ENCODE assay signal across 17 mouse cellular contexts in genomic region chr14:21545529-21545928, GRCm38 (mm10).
A peak's percentile ranks its signal among the peaks of the same experiment; 100 is the strongest.
DNase-seq lines count a peak whose midpoint lies in the region; ATAC-seq and TF ChIP-seq lines count a peak whose summit lies in the region.
"Had no signal": no experiment of that assay in that cellular context is flagged by ENCODE, and none has a peak within 500 bp of the region (broad histone marks: within the 10 kb centered on the region; RNA-seq: fewer than 3 reads in every experiment).

No protein-coding gene starts in this region.

- H3K9me3 ChIP-seq in forebrain, embryonic 11.5 days (ENCODE audit: control insufficient read depth, low read length): no peaks in the 10 kb centered on the region; the same call in 1 of the 2 replicates
- no peaks in the 10 kb centered on the region for H3K9me3 ChIP-seq in forebrain, postnatal 0 days (ENCODE audit: low read length)
- H3K9me3 ChIP-seq in forebrain, embryonic 14.5 days (replicated peaks; ENCODE audit: control insufficient read depth, low read length): no peaks in the 10 kb centered on the region
- H3K9me3 ChIP-seq in midbrain, embryonic 11.5 days (ENCODE audit: control insufficient read depth, low read length): peaks cover 3% of the 10 kb centered on the region; the same call in 1 of the 2 replicates

- H3K36me3 ChIP-seq in forebrain, embryonic 11.5 days (ENCODE audit: control insufficient read depth, insufficient read depth, low read length): peaks cover 3% of the 10 kb centered on the region; the same call in 1 of the 2 replicates
- H3K36me3 ChIP-seq in forebrain, postnatal 0 days (ENCODE audit: insufficient read depth): peaks cover 5% of the 10 kb centered on the region; the same call in 1 of the 2 replicates
- H3K36me3 ChIP-seq in forebrain, embryonic 14.5 days (ENCODE audit: control insufficient read depth, insufficient read depth, low read length): peaks cover 8% of the 10 kb centered on the region
- 0 out of 2 replicates have a peak, but pooled peaks cover 2% of the 10 kb centered on the region for H3K36me3 ChIP-seq in midbrain, embryonic 11.5 days (ENCODE audit: control insufficient read depth, insufficient read depth, low read length)

- H3K27me3 ChIP-seq in forebrain, embryonic 11.5 days (ENCODE audit: control insufficient read depth, insufficient read depth, low read length): no peaks in the 10 kb centered on the region
- no peaks in the 10 kb centered on the region for H3K27me3 ChIP-seq in forebrain, postnatal 0 days (ENCODE audit: insufficient read depth, low read length)
- no peaks in the 10 kb centered on the region for H3K27me3 ChIP-seq in forebrain, embryonic 14.5 days (replicated peaks; ENCODE audit: control insufficient read depth, insufficient read depth, low read length)
- H3K27me3 ChIP-seq in midbrain, embryonic 11.5 days (ENCODE audit: control insufficient read depth, insufficient read depth, low read length): no peaks in the 10 kb centered on the region
- H3K27me3 ChIP-seq: kidney, embryonic 15.5 days had no signal

- H3K4me1 ChIP-seq in forebrain, embryonic 11.5 days (replicated peaks; ENCODE audit: control insufficient read depth, insufficient read depth, low read length): peaks cover 17% of the 10 kb centered on the region
- peaks cover 11% of the 10 kb centered on the region; the same call in 1 of the 2 replicates for H3K4me1 ChIP-seq in forebrain, postnatal 0 days (ENCODE audit: insufficient read depth)
- H3K4me1 ChIP-seq in forebrain, embryonic 14.5 days (ENCODE audit: control insufficient read depth, insufficient read depth, low read length): peaks cover 41% of the 10 kb centered on the region
- peaks cover 32% of the 10 kb centered on the region for H3K4me1 ChIP-seq in midbrain, embryonic 11.5 days (ENCODE audit: control insufficient read depth, insufficient read depth, low read length)

- peak overlapping the region; percentile 9; the same call in 1 of the 2 replicates for H3K27ac ChIP-seq in forebrain, embryonic 11.5 days (ENCODE audit: low read depth, low read length)
- no peak overlapping the region for H3K27ac ChIP-seq in forebrain, postnatal 0 days (ENCODE audit: low read depth, low read length)
- peak overlapping the region; percentile 40; the same call in 1 of the 2 replicates for H3K27ac ChIP-seq in forebrain, embryonic 14.5 days (ENCODE audit: low read depth, low read length)
- peak overlapping the region; percentile 8; the same call in 1 of the 2 replicates for H3K27ac ChIP-seq in midbrain, embryonic 11.5 days (ENCODE audit: low read depth, low read length)
- H3K27ac ChIP-seq: kidney, embryonic 15.5 days; liver, embryonic 14.5 days had no signal

- TF ChIP-seq CTCF in forebrain, postnatal 0 days (IDR thresholded peaks at IDR 0.05; ENCODE audit: low read depth): no peak

- WGBS in forebrain, embryonic 11.5 days: 78% methylated on average over 4 of the region's 4 CpGs
- 58% methylated on average over 4 of the region's 4 CpGs for WGBS in forebrain, postnatal 0 days
- 59% methylated on average over 4 of the region's 4 CpGs for WGBS in forebrain, embryonic 14.5 days
- 78% methylated on average over 4 of the region's 4 CpGs for WGBS in midbrain, embryonic 11.5 days

- no peak overlapping the region for H3K9ac ChIP-seq in forebrain, embryonic 11.5 days (ENCODE audit: low read length)
- no peak overlapping the region for H3K9ac ChIP-seq in forebrain, postnatal 0 days
- no peak overlapping the region for H3K9ac ChIP-seq in forebrain, embryonic 14.5 days (ENCODE audit: low read length)
- no peak overlapping the region for H3K9ac ChIP-seq in midbrain, embryonic 11.5 days (ENCODE audit: low read length)
- H3K9ac ChIP-seq: kidney, embryonic 15.5 days; liver, embryonic 14.5 days had no signal

- H3K4me3 ChIP-seq in forebrain, embryonic 11.5 days (ENCODE audit: low read depth, low read length): no peak overlapping the region
- no peak overlapping the region for H3K4me3 ChIP-seq in forebrain, postnatal 0 days (ENCODE audit: low read depth, low read length)
- H3K4me3 ChIP-seq in forebrain, embryonic 14.5 days (ENCODE audit: low read depth, low read length): no peak overlapping the region
- H3K4me3 ChIP-seq in midbrain, embryonic 11.5 days (ENCODE audit: low read depth, low read length): no peak overlapping the region
- H3K4me3 ChIP-seq: kidney, embryonic 15.5 days had no signal

- ATAC-seq in forebrain, embryonic 11.5 days (replicated peaks; ENCODE audit: low FRiP score): no peak
- no peak for ATAC-seq in forebrain, postnatal 0 days
- ATAC-seq in forebrain, embryonic 14.5 days: no peak
- ATAC-seq in midbrain, embryonic 11.5 days (ENCODE audit: low FRiP score): no peak
- no peak for ATAC-seq in inflammation-experienced regulatory T-cells, adult 6 months

- no peak overlapping the region for H3K4me2 ChIP-seq in forebrain, embryonic 11.5 days (ENCODE audit: low read depth, low read length, severe bottlenecking)
- no peak overlapping the region for H3K4me2 ChIP-seq in forebrain, postnatal 0 days (ENCODE audit: low read depth)
- no peak overlapping the region for H3K4me2 ChIP-seq in forebrain, embryonic 14.5 days (ENCODE audit: low read length)
- no peak overlapping the region for H3K4me2 ChIP-seq in midbrain, embryonic 11.5 days
- H3K4me2 ChIP-seq: kidney, embryonic 15.5 days had no signal

- no peak for DNase-seq in forebrain, embryonic 11.5 days (ENCODE audit: low spot score)
- no peak for DNase-seq in forebrain, postnatal 0 days
- peak; percentile 31 for DNase-seq in 3T3-L1 (ENCODE audit: low read depth, low spot score)
- DNase-seq in forebrain, embryonic 14.5 days (ENCODE audit: low spot score): no peak
- no peak for DNase-seq in midbrain, embryonic 11.5 days (ENCODE audit: low spot score, missing footprints)
- no peak for DNase-seq in urinary bladder, adult 18-20 months (ENCODE audit: low spot score in 2 of 2)
- no peak for DNase-seq in neural tube, embryonic 10.5 days (ENCODE audit: extremely low spot score, low spot score)
- DNase-seq: adrenal gland, adult 8-10 months; B cell, adult 2 months; cerebellum, adult 8-10 months; heart, postnatal 36 days; lung, postnatal 14 days; retina, postnatal 1 day; thymus, postnatal 36 days had no signal
